Mouse (Mus musculus): Measurements from ENCODE around the gene Pcgf3.

DNA sequence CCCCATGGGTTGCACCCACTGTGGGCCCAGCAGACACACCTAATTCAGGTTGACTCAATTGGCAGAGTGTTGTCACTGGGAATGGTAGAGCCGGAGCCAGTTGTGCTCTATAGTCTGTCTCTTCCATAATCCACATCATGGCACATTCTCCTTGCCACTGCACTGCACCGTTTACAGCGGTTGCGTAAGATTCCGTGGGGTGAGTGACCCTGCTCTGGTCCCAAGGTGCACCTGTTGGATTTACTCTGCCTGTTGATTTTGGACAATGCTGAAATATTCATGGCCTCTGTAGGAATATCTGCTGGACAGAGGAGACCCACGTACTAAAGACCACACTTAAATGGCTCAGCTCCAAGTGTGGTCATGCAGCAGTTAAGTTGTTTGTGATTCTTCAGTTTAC, 22.0 kb downstream of the Pcgf3 start:
- TF ChIP-seq EP300 (IDR thresholded peaks at IDR 0.05; ENCODE audit: low read depth) = no peak
- TF ChIP-seq CTCF (IDR thresholded peaks at IDR 0.05; ENCODE audit: low read depth) = no peak
